Comparison of ENCODE assay signal across 17 mouse cellular contexts in the genomic region with DNA sequence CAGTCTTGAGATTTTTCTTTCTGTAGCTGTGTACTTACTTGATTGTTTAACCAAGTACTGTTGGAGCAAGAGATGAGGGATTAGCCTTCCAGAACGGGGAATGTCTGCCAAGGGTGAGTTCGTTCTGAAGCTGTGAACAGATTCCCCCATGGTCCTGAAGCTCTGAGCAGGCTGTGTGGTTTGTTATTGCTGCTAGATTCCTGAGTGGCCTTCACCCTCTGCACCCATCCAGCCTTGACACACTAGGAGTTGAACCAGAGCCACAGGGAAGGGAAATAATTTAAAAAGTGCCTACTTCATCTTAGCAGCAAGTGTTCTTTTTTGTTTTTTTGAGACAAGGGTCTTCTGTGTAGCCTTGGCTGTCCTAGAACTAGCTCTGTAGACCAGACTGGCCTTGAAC. TPM values are rescaled to one million over a fixed set of nuclear protein-coding genes. Genes with fewer than 3 reads are reported as not detected.
"Had no signal": no experiment of that assay in that cellular context is flagged by ENCODE, and none has a peak within 500 bp of the region (broad histone marks: within the 10 kb centered on the region; RNA-seq: fewer than 3 reads in every experiment).

No protein-coding gene starts in this region.

- H3K27ac ChIP-seq: kidney, embryonic 15.5 days; left cerebral cortex, adult 2 months; limb, embryonic 10.5 days; neural tube, embryonic 15.5 days had no signal

- ATAC-seq: intestine, embryonic 16.5 days had no signal

- H3K4me1 ChIP-seq: kidney, embryonic 15.5 days; limb, embryonic 10.5 days; midbrain, embryonic 10.5 days; neural tube, embryonic 15.5 days had no signal

- H3K4me2 ChIP-seq: kidney, embryonic 15.5 days; neural tube, embryonic 15.5 days had no signal

- DNase-seq: kidney, adult 2 months; kidney, postnatal 14 days; midbrain, embryonic 14.5 days; right cerebral cortex, postnatal 4 days; spleen, adult 18-20 months; thymus, adult 2 months; thymus, postnatal 36 days had no signal

- H3K27me3 ChIP-seq: kidney, embryonic 15.5 days; neural tube, embryonic 15.5 days had no signal

- H3K4me3 ChIP-seq: kidney, embryonic 15.5 days; left cerebral cortex, adult 2 months; limb, embryonic 10.5 days; midbrain, embryonic 10.5 days; myocyte; neural tube, embryonic 15.5 days had no signal

- H3K9me3 ChIP-seq: kidney, embryonic 15.5 days; limb, embryonic 10.5 days; midbrain, embryonic 10.5 days; neural tube, embryonic 15.5 days had no signal

- H3K9ac ChIP-seq: kidney, embryonic 15.5 days; neural tube, embryonic 15.5 days had no signal

RNA-seq across cellular contexts. Expression of gene Ano9, which starts 26.3 kb away (rescaled TPM):
- total RNA-seq: layer of hippocampus, postnatal 25 days; left cerebral cortex, adult 2 months; left cerebral cortex, postnatal 14 days; megakaryocyte progenitor cell, adult 5-6 weeks had no signal
- polyA plus RNA-seq: myocyte had no signal
